Mouse (Mus musculus): ENCODE data around the gene Coq7.

DNA sequence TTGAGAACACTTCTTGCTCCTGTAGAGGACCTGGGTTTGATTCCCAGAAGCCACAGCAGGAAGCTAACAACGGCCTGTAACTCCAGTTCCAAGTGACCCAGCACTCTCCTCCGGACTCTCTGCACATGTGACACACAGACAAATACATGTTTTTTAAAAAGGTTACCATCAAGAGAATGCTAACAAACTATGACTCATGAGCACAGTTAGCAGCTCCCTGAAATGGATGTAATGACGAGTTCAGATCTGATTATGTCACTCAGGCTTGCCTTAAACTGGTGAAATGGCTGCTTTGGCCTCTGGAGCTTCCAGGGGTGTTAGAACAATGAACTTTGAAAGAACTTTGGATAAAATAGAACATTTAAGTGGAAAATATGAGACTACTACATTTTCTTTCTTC is 1.2 kb upstream of the Coq7 start:
- TF ChIP-seq GATA1 (IDR thresholded peaks at IDR 0.05; ENCODE audit: borderline replicate concordance, low read length) (no peak), FLI1 (IDR thresholded peaks at IDR 0.05; ENCODE audit: low read length) (no peak)

Measured in megakaryocyte, embryonic 14.5 days (primary cell).